1 mouse cellular context compared by ENCODE assay signal in genomic region chr9:67040963-67041839, GRCm38 (mm10).
TF ChIP-seq lines count a peak whose summit lies in the region.

No protein-coding gene starts in this region.

TF ChIP-seq in MEL, 35 proteins besides CTCF, POLR2A, EP300 and RAD21 (continued from another document):
- TF ChIP-seq NRF1 (IDR thresholded peaks at IDR 0.05; ENCODE audit: insufficient read depth, low read depth, low read length, poor library complexity, severe bottlenecking): 0 out of 2 replicates have a peak, but pooled peaks have one; percentile 19
